Mouse (Mus musculus): ENCODE data around the gene Nudt3. TPM values are rescaled to one million over a fixed set of nuclear protein-coding genes. Genes with fewer than 3 reads are reported as not detected.

Nudt3 gene
- 602 and 673 TPM in 2 replicates for polyA plus RNA-seq (2021; fragmentation: Nextera tagmentation)
- long read RNA-seq, experiment 1, transcript Nudt3-201 (5 exons, 2,223 nt) = major isoform, 106 of 202 reads
- long read RNA-seq, experiment 1, transcript Nudt3-203 (5 exons, 996 nt) = minor isoform, 37 of 202 reads
- long read RNA-seq, experiment 1, partial matches to known transcripts = 1 of 202 reads
- long read RNA-seq, experiment 1, other reads (novel, unspliced or antisense) = 56 of 202 reads
- long read RNA-seq, experiment 2, transcript Nudt3-201 (5 exons, 2,223 nt) = major isoform, 28 of 716 reads
- long read RNA-seq, experiment 2, transcript Nudt3-203 (5 exons, 996 nt) = minor isoform, 8 of 716 reads
- long read RNA-seq, experiment 2, partial matches to known transcripts = 0 of 716 reads
- long read RNA-seq, experiment 2, other reads (novel, unspliced or antisense) = 677 of 716 reads

DNA sequence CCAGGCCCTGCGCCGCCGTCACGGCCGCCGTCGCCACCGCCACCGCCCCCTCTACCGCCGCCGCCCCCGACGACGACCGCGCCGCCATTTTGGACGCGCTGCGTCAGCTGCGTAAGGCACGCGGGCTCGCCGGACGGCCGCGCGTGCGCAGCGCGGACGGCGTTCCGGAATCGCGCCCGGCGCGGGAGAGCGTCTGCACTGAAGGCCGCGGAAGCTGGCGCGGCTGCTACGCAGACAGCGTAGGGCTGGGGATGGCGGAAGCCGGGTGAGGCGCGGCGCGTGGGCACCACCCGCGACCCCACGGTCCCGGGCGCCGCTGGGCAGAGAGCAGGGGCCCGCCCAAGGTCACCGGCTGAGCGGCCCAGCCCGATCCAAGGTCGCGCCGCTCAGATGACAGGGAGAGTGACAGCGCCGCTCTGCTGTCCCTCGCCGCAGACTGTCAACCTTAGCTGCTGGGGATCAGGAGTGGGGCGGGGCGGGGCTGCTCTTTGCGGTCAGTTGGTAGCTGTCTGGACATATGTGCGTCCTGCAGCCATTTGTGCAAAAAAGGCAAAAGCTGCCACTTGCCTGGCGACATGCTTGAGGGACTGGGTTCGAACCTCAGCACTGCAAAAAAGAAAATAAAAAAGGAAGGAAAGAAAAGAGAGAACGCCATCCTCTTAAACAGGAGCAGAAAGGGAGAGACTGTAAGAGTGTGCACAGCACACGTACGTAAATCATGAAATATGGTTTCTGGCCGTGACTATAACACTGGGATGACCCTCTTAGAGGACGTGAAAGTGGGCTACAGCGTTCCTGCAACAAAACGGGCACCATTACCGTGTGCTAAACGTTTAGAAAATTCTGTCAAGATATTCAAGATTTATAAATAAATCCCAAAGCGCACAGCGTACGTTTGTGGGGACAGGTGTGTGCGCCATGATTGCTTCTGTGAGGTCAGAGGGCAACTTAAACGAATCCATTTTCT is at the start of gene Nudt3:
Nudt3 (minus strand) TSS at position 136 of the 967 bp plus-strand sequence.

DNA sequence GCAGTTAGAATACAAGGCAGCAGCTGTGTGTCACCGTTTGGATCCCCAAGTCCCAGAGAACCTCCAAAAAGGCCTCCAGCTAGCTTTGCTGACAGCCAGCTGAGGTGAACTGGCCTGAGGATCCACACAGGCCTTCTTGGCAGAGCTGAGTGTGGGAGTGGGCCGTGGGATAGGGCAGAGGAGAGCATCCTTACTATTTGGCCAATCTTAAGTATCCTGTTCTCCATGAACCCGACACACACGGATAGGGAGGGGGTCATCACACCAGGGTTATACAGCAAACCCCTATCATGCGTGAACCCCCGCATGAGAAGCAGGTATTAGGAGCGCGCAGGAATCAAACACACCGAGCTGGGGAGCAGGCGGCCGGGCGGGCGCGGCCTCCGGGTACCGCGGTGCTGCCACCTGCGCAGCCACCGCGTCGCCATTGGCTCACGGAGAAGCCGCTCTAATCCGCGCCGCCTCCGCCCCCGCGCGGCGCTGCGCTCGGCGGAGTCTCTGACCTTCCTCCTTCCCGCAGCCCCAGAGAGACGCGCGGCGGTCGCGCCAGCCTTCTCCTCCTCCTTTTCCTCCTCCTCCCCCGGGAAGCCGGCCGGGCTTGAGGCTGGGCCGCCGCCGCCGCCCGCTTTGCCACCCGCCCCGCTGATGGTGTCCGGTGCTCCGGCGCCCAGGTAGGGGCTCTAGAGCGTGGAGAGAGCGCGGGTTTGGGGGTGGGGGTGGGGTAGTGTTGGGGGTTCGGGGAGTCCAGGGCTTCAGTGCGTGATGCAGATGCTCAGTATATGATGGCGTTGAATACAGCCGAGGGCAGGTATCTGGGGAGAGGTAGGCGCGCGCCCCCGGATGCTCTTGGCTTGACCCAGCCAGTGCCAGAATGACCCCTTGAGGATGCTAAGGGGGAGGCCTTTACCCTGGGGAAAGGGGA is 32.1 kb upstream of the Nudt3 start, which contains the start of gene Pacsin1:
Pacsin1 (plus strand) TSS at position 421 of the 922 bp plus-strand sequence.

DNA sequence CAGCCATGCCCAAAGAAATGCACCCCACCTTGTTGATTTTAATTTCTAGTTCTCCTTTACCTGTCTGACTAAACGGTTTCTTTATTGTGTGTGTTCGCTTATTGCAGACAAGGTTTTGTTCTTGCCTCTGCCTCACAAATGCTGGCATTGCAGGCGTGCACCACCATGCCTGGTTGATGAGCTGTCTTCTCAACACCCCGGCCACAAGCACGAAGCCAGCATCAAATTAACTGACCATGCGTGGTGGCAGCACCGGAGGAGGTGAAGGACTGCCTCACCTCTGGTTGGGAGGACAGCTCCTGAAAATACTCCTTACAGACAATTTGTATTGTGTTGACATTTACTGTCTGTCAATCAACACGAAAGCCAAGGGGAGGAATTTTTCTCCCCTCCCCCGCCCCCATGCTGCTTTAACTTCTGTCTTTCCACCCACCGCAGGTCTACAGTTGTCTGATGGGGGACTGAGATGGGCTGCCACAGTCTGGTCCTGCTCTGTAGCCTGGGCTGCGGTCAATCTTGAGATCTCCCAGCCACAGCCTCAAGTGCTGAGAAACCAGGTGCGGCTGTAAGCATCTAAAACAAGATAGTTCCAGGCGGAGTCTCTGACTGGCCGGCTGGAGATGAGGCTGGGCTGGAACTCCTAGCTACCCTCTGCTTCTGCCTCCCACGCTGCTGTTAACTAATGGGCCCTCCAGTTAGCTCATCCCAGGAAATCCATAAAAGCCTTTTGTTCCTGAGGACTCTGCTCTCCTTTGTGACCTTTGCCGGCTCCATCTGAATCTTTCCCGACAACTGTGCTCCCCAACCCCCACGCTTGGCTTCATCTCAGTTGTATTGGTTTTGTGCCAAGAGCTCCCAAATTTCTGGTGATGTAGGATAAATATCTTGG is 13.1 kb upstream of the Nudt3 start, which contains the start of gene Rps10:
Rps10 (minus strand) TSS at position 538 of the 889 bp plus-strand sequence.

DNA sequence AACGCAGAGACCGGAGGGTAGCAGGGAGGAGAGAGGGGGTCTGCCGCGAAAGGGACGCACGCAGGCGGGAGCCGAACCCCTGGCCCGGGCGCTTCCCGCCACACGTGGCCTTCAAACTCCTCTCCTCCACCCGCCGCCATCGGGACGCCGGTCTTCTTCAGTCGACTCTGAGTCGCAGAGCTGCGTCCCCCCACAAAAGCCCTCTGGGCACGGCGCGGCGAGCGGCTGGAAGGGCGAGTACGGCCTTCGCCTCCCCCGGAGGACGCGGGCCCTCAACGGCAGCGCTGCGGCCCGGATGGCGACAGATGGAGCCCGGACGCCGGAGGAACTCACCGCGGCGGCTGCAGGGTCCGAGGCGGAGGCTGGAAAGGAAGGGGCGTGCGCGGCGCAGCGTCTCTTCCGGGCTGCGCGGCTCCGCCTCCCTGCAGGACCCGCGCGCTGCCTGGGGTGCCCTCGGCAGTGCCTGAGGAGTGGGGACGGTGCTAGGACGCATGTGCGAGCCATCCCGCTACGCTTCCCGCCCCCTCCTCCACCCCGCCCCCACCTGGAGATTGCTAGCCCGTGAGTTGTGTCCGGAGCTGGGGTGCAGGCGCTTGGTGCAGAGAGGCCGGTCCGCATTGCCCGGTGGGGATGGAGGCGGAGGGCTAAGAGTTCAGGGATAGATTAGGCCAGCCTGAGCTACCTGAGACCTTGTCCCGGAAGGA is 11.7 kb upstream of the Nudt3 start, which contains the start of gene RPS10-NUDT3:
RPS10-NUDT3 (minus strand) TSS at position 352 of the 704 bp plus-strand sequence.

DNA sequence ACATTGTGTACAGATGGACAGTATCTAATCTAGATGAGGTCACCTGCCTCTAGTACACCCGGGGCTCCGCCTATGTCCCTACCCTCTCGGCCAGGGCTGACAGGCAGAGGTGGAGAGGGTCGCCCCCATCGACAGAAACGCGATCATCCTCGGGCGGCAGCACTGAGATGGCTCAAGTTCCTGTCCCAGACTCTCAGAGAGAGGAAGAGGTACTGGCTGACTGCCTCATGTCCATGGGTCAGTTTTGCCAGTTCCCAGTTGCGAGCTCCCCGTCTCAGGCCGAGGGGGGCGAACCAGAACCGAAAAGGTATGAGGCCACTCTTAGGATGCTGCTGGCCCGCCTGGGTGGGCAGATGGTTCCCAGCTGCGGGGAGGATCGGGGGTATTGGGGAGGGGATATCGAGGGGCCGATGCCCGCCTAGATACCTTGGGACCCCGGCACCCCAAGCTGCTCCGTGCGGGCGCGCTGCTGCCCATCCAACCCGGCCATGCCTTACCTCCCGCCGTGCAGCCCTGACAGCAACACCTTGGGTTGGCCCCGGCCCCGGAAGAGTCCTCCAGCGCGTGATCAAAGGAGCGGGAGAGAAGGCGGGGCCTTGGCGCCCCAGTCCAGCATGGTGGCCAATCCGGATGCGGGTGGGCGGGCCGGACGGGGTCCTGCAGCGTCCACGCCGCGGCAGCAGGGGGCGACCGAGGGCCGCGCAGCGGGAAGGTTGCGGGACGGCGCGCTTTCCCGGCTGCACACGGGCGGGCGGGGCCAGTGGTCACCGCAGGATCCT is 57.9 kb downstream of the Nudt3 start, which contains the start of gene AI413582:
AI413582 (minus strand) TSS at position 594 of the 779 bp plus-strand sequence.

DNA sequence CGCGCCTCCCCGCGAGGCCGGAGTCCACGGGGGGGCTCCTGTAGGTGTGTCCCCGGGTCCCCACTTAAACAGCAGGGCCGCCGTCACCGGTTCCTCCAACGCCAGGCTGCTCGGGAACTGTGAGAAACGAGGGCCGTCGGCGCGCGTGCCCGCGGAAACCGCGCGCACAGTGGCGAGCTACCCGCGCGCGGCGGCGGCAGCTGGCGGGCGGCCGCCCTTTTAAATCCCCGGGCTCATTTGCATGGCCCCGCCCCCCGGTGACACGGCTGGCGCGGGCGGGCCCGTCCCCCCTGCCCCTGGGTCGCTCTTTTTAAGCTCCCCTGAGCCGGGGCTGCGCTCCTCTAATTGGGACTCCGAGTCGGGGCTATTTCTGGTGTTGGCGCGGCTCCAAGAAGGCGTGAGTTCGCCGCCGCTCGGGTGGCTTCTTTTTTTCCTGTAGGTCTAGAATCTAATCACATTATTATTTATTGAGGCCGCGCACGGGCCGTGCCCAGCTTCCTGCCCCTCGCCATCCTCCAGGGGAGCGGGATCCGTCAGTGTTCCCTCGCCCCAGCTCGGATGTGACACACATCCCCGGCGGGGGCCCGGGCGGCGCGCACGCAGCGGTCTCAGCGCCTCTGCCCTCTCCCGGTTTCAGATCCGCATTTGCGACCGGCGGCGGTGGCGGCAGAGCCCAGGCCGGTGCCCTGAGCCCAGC is 66.8 kb downstream of the Nudt3 start, which contains the start of gene Hmga1:
Hmga1 (plus strand) TSS at position 183 of the 697 bp plus-strand sequence.

Other genes starting within 250 kb of the Nudt3 start
- 7.3 and 7.4 TPM in 2 replicates for gene Grm4, start 102.1 kb downstream of the Nudt3 start, polyA plus RNA-seq (2021; fragmentation: Nextera tagmentation)
- gene Hmga1, start 67.0 kb downstream of the Nudt3 start, polyA plus RNA-seq (2021; fragmentation: Nextera tagmentation) = 39.6 and 88.1 TPM in 2 replicates
- 254 and 282 TPM in 2 replicates for gene AI413582, start 57.7 kb downstream of the Nudt3 start, polyA plus RNA-seq (2021; fragmentation: Nextera tagmentation)
- gene RPS10-NUDT3, start 11.7 kb upstream of the Nudt3 start, polyA plus RNA-seq (2021; fragmentation: Nextera tagmentation) = not detected in 2 replicates
- 1,411 and 1,468 TPM in 2 replicates for gene Rps10, start 13.2 kb upstream of the Nudt3 start, polyA plus RNA-seq (2021; fragmentation: Nextera tagmentation)
- 351 and 352 TPM in 2 replicates for gene Pacsin1, start 32.0 kb upstream of the Nudt3 start, polyA plus RNA-seq (2021; fragmentation: Nextera tagmentation)
- 0.10 TPM in 1 of 2 replicates, not detected in the other for gene Spdef, start 105.5 kb upstream of the Nudt3 start, polyA plus RNA-seq (2021; fragmentation: Nextera tagmentation)
- gene D17Wsu92e, start 197.2 kb upstream of the Nudt3 start, polyA plus RNA-seq (2021; fragmentation: Nextera tagmentation) = 26.9 and 31.5 TPM in 2 replicates
- gene Snrpc, start 214.7 kb upstream of the Nudt3 start, polyA plus RNA-seq (2021; fragmentation: Nextera tagmentation) = 58.4 and 123 TPM in 2 replicates
- 4.1 and 6.5 TPM in 2 replicates for gene Uhrf1bp1, start 232.9 kb upstream of the Nudt3 start, polyA plus RNA-seq (2021; fragmentation: Nextera tagmentation)